Mouse (Mus musculus): ENCODE measurements around the gene Psmd13. TPM values are rescaled to one million over a fixed set of nuclear protein-coding genes. Genes with fewer than 3 reads are reported as not detected.

Psmd13 gene
- polyA plus RNA-seq, 1 experiment from 2014 or later: 120 TPM

GRCm38 (mm10) chr7:140907697-140908096, 25.9 kb downstream of the Psmd13 start:
- no peak for ATAC-seq (ENCODE audit: insufficient number of reproducible peaks, insufficient read depth, low FRiP score, low read depth)
- 82% methylated on average over 7 of the region's 7 CpGs for WGBS

GRCm38 (mm10) chr7:140908181-140908580, 26.4 kb downstream of the Psmd13 start:
- Histone ChIP-seq H3K9ac (ENCODE audit: low read length) (no peak overlapping the region), H3K4me1 (ENCODE audit: control insufficient read depth in 2 of 2, insufficient read depth in 2 of 2, low read length in 2 of 2) (no peaks in the 10 kb centered on the region; a peak in 1 of 4 replicates), H3K27ac (replicated peaks in 1 of 2; ENCODE audit: control insufficient read depth in 1 of 2, insufficient read depth in 1 of 2, low read depth in 2 of 2, low read length in 2 of 2) (no peak overlapping the region), H3K4me3 (ENCODE audit: control insufficient read depth in 1 of 2, insufficient read depth in 1 of 2, low read depth in 1 of 2, low read length in 2 of 2) (no peak overlapping the region), H3K4me2 (ENCODE audit: low read length) (peak overlapping the region; percentile 65; the same call in 1 of the 2 replicates), H3K9me3 (ENCODE audit: control insufficient read depth, low read length) (no peaks in the 10 kb centered on the region), H3K27me3 (ENCODE audit: control insufficient read depth, insufficient read depth, low read length) (no peaks in the 10 kb centered on the region), H3K36me3 (ENCODE audit: control insufficient read depth, insufficient read depth, low read length) (no peaks in the 10 kb centered on the region)
- ATAC-seq (ENCODE audit: insufficient number of reproducible peaks, insufficient read depth, low FRiP score, low read depth): no peak
- 48% methylated on average over 7 of the region's 7 CpGs for WGBS

More at GRCm38 (mm10) chr7:140907697-140908096, 25.9 kb downstream of the Psmd13 start:
- Histone ChIP-seq H3K36me3 (ENCODE audit: control insufficient read depth, insufficient read depth, low read length) (no peaks in the 10 kb centered on the region), H3K9ac (ENCODE audit: low read length) (no peak overlapping the region), H3K9me3 (ENCODE audit: control insufficient read depth, low read length) (no peaks in the 10 kb centered on the region), H3K27ac (replicated peaks in 1 of 2; ENCODE audit: control insufficient read depth in 1 of 2, insufficient read depth in 1 of 2, low read depth in 2 of 2, low read length in 2 of 2) (no peak overlapping the region), H3K27me3 (ENCODE audit: control insufficient read depth, insufficient read depth, low read length) (no peaks in the 10 kb centered on the region), H3K4me3 (ENCODE audit: control insufficient read depth in 1 of 2, insufficient read depth in 1 of 2, low read depth in 1 of 2, low read length in 2 of 2) (no peak overlapping the region), H3K4me1 (ENCODE audit: control insufficient read depth in 2 of 2, insufficient read depth in 2 of 2, low read length in 2 of 2) (no peaks in the 10 kb centered on the region; a peak in 1 of 4 replicates), H3K4me2 (ENCODE audit: low read length) (no peak overlapping the region)

DNA sequence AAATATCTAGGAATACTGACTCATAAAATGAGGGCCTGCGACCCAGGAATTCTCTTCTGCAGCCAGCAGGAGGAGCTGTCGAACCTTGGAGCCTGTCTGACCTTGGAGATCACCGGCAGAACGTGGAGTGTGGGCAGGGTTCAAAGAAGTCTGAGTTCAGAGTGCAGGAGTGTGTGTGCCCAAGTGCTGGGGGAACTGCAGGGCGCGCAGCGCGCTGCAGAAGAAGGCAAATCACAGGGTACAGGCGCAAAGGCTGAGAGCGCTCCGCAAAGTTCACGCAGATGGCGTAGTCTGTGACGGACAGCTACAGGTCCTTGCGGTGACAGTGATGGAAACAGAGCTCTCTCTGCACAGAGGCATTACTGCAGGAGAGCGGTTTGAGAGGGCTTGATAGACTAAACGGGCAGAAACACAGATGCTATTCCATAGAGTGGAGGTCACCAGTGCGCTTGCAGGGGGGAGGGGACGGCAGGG, 26.9 kb downstream of the Psmd13 start:
- Histone ChIP-seq H3K27ac (replicated peaks in 1 of 2; ENCODE audit: control insufficient read depth in 1 of 2, insufficient read depth in 1 of 2, low read depth in 2 of 2, low read length in 2 of 2) (no peak overlapping the region), H3K4me3 (ENCODE audit: control insufficient read depth in 1 of 2, insufficient read depth in 1 of 2, low read depth in 1 of 2, low read length in 2 of 2) (peak overlapping the region; percentile 39 to 59), H3K27me3 (ENCODE audit: control insufficient read depth, insufficient read depth, low read length) (no peaks in the 10 kb centered on the region), H3K36me3 (ENCODE audit: control insufficient read depth, insufficient read depth, low read length) (no peaks in the 10 kb centered on the region), H3K4me1 (ENCODE audit: control insufficient read depth in 2 of 2, insufficient read depth in 2 of 2, low read length in 2 of 2) (no peaks in the 10 kb centered on the region; a peak in 1 of 4 replicates), H3K9me3 (ENCODE audit: control insufficient read depth, low read length) (no peaks in the 10 kb centered on the region), H3K9ac (ENCODE audit: low read length) (peak overlapping the region; percentile 23), H3K4me2 (ENCODE audit: low read length) (peak overlapping the region; percentile 65)
- 0 out of 2 replicates have a peak, but pooled peaks have one; percentile 35 for ATAC-seq (ENCODE audit: insufficient number of reproducible peaks, insufficient read depth, low FRiP score, low read depth)
- under 1% methylated on average over 19 of the region's 19 CpGs for WGBS

DNA sequence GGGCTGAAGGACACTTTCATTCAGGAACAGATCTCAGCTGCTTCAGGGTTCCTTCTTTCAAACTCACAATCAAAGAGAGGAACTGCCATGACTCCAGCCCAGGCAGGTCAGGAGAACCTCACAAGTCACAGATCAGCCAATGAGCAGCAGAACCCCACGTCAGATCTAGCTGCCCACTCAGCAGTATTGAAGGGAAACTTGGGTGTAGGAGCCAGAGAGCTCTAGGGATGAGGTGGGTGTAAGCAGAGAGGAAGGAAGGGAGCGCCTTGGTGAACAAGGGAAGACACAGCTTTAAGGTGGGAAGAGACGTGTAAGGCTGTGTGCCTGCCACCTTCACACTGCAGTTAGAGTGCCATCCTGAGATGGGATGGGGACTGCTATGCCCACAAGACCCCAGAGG, 30.5 kb downstream of the Psmd13 start:
- no peak overlapping the region for H3K27ac ChIP-seq (replicated peaks in 1 of 2; ENCODE audit: control insufficient read depth in 1 of 2, insufficient read depth in 1 of 2, low read depth in 2 of 2, low read length in 2 of 2)
- peaks cover 4% of the 10 kb centered on the region for H3K27me3 ChIP-seq (ENCODE audit: control insufficient read depth, insufficient read depth, low read length)
- ATAC-seq (ENCODE audit: insufficient number of reproducible peaks, insufficient read depth, low FRiP score, low read depth): no peak
- no peaks in the 10 kb centered on the region; a peak in 1 of 4 replicates for H3K4me1 ChIP-seq (ENCODE audit: control insufficient read depth in 2 of 2, insufficient read depth in 2 of 2, low read length in 2 of 2)
- H3K4me3 ChIP-seq (ENCODE audit: control insufficient read depth in 1 of 2, insufficient read depth in 1 of 2, low read depth in 1 of 2, low read length in 2 of 2): no peak overlapping the region
- 48% methylated on average over 3 of the region's 3 CpGs for WGBS
- H3K36me3 ChIP-seq (ENCODE audit: control insufficient read depth, insufficient read depth, low read length): no peaks in the 10 kb centered on the region
- H3K4me2 ChIP-seq (ENCODE audit: low read length): no peak overlapping the region
- no peaks in the 10 kb centered on the region for H3K9me3 ChIP-seq (ENCODE audit: control insufficient read depth, low read length)
- no peak overlapping the region for H3K9ac ChIP-seq (ENCODE audit: low read length)

DNA sequence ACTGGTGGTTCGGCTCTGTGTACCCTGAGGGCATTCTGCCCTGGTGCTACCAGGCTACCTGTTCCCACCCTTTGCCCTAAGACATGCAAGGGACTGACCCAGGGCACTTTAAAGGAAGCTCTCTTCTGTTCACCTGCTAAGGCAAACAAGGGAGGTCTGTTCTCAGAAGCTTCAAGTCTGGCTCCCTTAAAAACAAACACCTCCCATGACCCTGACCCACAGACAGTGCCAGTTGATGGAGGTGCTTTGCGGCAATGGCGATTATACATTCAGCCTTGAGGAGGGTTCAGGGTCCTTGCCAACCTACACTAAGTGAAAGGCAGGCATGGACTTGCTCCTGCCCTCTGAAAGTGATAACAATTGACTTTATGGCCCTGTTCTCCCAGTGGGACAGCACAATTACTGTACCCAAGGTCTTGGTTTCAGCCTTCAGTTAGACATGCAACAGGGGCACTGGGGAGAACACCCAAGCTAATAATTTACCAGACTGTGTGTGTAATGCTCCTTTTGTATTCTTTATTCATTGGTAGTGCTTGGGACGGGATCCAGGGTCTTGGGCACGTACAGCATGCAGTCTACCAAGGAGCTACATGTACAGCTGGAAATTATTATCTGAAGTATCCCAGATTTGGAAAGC, 31.2 kb downstream of the Psmd13 start:
- Histone ChIP-seq H3K4me2 (ENCODE audit: low read length) (no peak overlapping the region), H3K27me3 (ENCODE audit: control insufficient read depth, insufficient read depth, low read length) (peaks cover 10% of the 10 kb centered on the region), H3K4me3 (ENCODE audit: control insufficient read depth in 1 of 2, insufficient read depth in 1 of 2, low read depth in 1 of 2, low read length in 2 of 2) (no peak overlapping the region), H3K9me3 (ENCODE audit: control insufficient read depth, low read length) (no peaks in the 10 kb centered on the region), H3K27ac (replicated peaks in 1 of 2; ENCODE audit: control insufficient read depth in 1 of 2, insufficient read depth in 1 of 2, low read depth in 2 of 2, low read length in 2 of 2) (no peak overlapping the region), H3K36me3 (ENCODE audit: control insufficient read depth, insufficient read depth, low read length) (no peaks in the 10 kb centered on the region), H3K4me1 (ENCODE audit: control insufficient read depth in 2 of 2, insufficient read depth in 2 of 2, low read length in 2 of 2) (no peaks in the 10 kb centered on the region; a peak in 1 of 4 replicates), H3K9ac (ENCODE audit: low read length) (no peak overlapping the region)
- ATAC-seq (ENCODE audit: insufficient number of reproducible peaks, insufficient read depth, low FRiP score, low read depth): no peak
- WGBS: 69% methylated on average over 5 of the region's 5 CpGs

- H3K27ac ChIP-seq (replicated peaks in 1 of 2; ENCODE audit: control insufficient read depth in 1 of 2, insufficient read depth in 1 of 2, low read depth in 2 of 2, low read length in 2 of 2): no peak overlapping the region
- no peak overlapping the region for H3K9ac ChIP-seq (ENCODE audit: low read length)
- no peak overlapping the region for H3K4me2 ChIP-seq (ENCODE audit: low read length)
- H3K36me3 ChIP-seq (ENCODE audit: control insufficient read depth, insufficient read depth, low read length): no peaks in the 10 kb centered on the region
- H3K9me3 ChIP-seq (ENCODE audit: control insufficient read depth, low read length): no peaks in the 10 kb centered on the region
- H3K4me1 ChIP-seq (ENCODE audit: control insufficient read depth in 2 of 2, insufficient read depth in 2 of 2, low read length in 2 of 2): no peaks in the 10 kb centered on the region
- H3K4me3 ChIP-seq (ENCODE audit: control insufficient read depth in 1 of 2, insufficient read depth in 1 of 2, low read depth in 1 of 2, low read length in 2 of 2): no peak overlapping the region
- no peak for ATAC-seq (ENCODE audit: insufficient number of reproducible peaks, insufficient read depth, low FRiP score, low read depth)
- WGBS: 79% methylated on average over 8 of the region's 8 CpGs
- H3K27me3 ChIP-seq (ENCODE audit: control insufficient read depth, insufficient read depth, low read length): peaks cover 19% of the 10 kb centered on the region
Measured at GRCm38 (mm10) chr7:140914031-140914690, 32.4 kb downstream of the Psmd13 start.

- Histone ChIP-seq H3K9me3 (ENCODE audit: control insufficient read depth, low read length) (no peaks in the 10 kb centered on the region), H3K36me3 (ENCODE audit: control insufficient read depth, insufficient read depth, low read length) (no peaks in the 10 kb centered on the region), H3K4me3 (ENCODE audit: control insufficient read depth in 1 of 2, insufficient read depth in 1 of 2, low read depth in 1 of 2, low read length in 2 of 2) (no peak overlapping the region), H3K4me1 (ENCODE audit: control insufficient read depth in 2 of 2, insufficient read depth in 2 of 2, low read length in 2 of 2) (peaks cover 0 to 12% of the 10 kb centered on the region in 2 experiments; a peak in 2 of 4 replicates), H3K27ac (replicated peaks in 1 of 2; ENCODE audit: control insufficient read depth in 1 of 2, insufficient read depth in 1 of 2, low read depth in 2 of 2, low read length in 2 of 2) (no peak overlapping the region), H3K27me3 (ENCODE audit: control insufficient read depth, insufficient read depth, low read length) (peaks cover 77% of the 10 kb centered on the region), H3K4me2 (ENCODE audit: low read length) (no peak overlapping the region), H3K9ac (ENCODE audit: low read length) (no peak overlapping the region)
- WGBS: 38% methylated on average over 4 of the region's 4 CpGs
- no peak for ATAC-seq (ENCODE audit: insufficient number of reproducible peaks, insufficient read depth, low FRiP score, low read depth)
Measured at GRCm38 (mm10) chr7:140919911-140920310, 38.1 kb downstream of the Psmd13 start.
